Mouse (Mus musculus) frontal cortex, postnatal 10 days (tissue): ENCODE measurements around the gene Ppfibp2.

Experiments used
- DNase-seq, 2 experiments: peaks; one replicate each; pipeline ENCODE4 v3.0.0; 2022; ENCODE audit warnings: low spot score in 2 of 2, mixed read lengths in 1 of 2

The Ppfibp2 gene

GRCm38 (mm10) chr7:107594857-107595402 is at the start of gene Ppfibp2:
TSS of gene Ppfibp2 (plus strand) at chr7:107595207.
- peak; percentile 78 to 81 for DNase-seq

GRCm38 (mm10) chr7:107547872-107548271 is 47.1 kb upstream of the Ppfibp2 start:
- DNase-seq, result no peak

- no peak for DNase-seq
Observed at GRCm38 (mm10) chr7:107553461-107553860, 41.5 kb upstream of the Ppfibp2 start.

GRCm38 (mm10) chr7:107555906-107556305 is 39.1 kb upstream of the Ppfibp2 start:
- DNase-seq, result no peak

GRCm38 (mm10) chr7:107560675-107561074 is 34.3 kb upstream of the Ppfibp2 start:
- DNase-seq, result no peak

GRCm38 (mm10) chr7:107561584-107561983 is 33.4 kb upstream of the Ppfibp2 start:
- no peak for DNase-seq

GRCm38 (mm10) chr7:107563727-107564126 is 31.3 kb upstream of the Ppfibp2 start:
- DNase-seq, result no peak

GRCm38 (mm10) chr7:107567261-107567671 is 27.7 kb upstream of the Ppfibp2 start, which contains the start of gene Olfml1:
TSS of gene Olfml1 (plus strand) at chr7:107567446.
- peak; percentile 6 to 10 for DNase-seq

- no peak for DNase-seq
Observed at GRCm38 (mm10) chr7:107567674-107568073, 27.3 kb upstream of the Ppfibp2 start.

- no peak for DNase-seq
Observed at GRCm38 (mm10) chr7:107568971-107569370, 26.0 kb upstream of the Ppfibp2 start.

GRCm38 (mm10) chr7:107573856-107574255 is 21.2 kb upstream of the Ppfibp2 start:
- no peak for DNase-seq

- no peak for DNase-seq
Observed at GRCm38 (mm10) chr7:107574276-107574675, 20.7 kb upstream of the Ppfibp2 start.

- DNase-seq, result peak in 1 of 2 experiments; percentile 5
Observed at GRCm38 (mm10) chr7:107592641-107593040, 2.4 kb upstream of the Ppfibp2 start.

GRCm38 (mm10) chr7:107593904-107594303 is 1.1 kb upstream of the Ppfibp2 start:
- no peak for DNase-seq

GRCm38 (mm10) chr7:107594325-107594856 is 616 bp upstream of the Ppfibp2 start:
- peak; percentile 10 to 27 for DNase-seq

- no peak for DNase-seq
Observed at GRCm38 (mm10) chr7:107595426-107595825, 419 bp downstream of the Ppfibp2 start.

GRCm38 (mm10) chr7:107596753-107597152 is 1.7 kb downstream of the Ppfibp2 start:
- no peak for DNase-seq

- DNase-seq, result no peak
Observed at GRCm38 (mm10) chr7:107597956-107598355, 2.9 kb downstream of the Ppfibp2 start.

- no peak for DNase-seq
Observed at GRCm38 (mm10) chr7:107600651-107601050, 5.6 kb downstream of the Ppfibp2 start.

- DNase-seq, result no peak
Observed at GRCm38 (mm10) chr7:107602505-107602904, 7.5 kb downstream of the Ppfibp2 start.

- no peak for DNase-seq
Observed at GRCm38 (mm10) chr7:107602913-107603312, 7.9 kb downstream of the Ppfibp2 start.

GRCm38 (mm10) chr7:107607766-107608165 is 12.8 kb downstream of the Ppfibp2 start:
- no peak for DNase-seq

GRCm38 (mm10) chr7:107609622-107610255 is 14.7 kb downstream of the Ppfibp2 start:
- DNase-seq, result no peak
